Comparison of ENCODE assay signal across 10 mouse cellular contexts in genomic region chr15:95836646-95837434, GRCm38 (mm10). TPM values are rescaled to one million over a fixed set of nuclear protein-coding genes. Genes with fewer than 3 reads are reported as not detected.
DNase-seq lines count a peak whose midpoint lies in the region; ATAC-seq and TF ChIP-seq lines count a peak whose summit lies in the region.
"Had no signal": no experiment of that assay in that cellular context is flagged by ENCODE, and none has a peak within 500 bp of the region (broad histone marks: within the 10 kb centered on the region; RNA-seq: fewer than 3 reads in every experiment).

No protein-coding gene starts in this region.

- peak overlapping the region; percentile 49 for H3K4me3 ChIP-seq in gastrocnemius, adult 2 months
- H3K4me3 ChIP-seq in layer of hippocampus, adult 2 months, result no peak overlapping the region
- no peak overlapping the region for H3K4me3 ChIP-seq in embryonic facial prominence, embryonic 10.5 days
- no peak overlapping the region for H3K4me3 ChIP-seq in lung, postnatal 0 days (ENCODE audit: low read depth, low read length)

- H3K4me1 ChIP-seq in embryonic facial prominence, embryonic 10.5 days, result peaks cover 43% of the 10 kb centered on the region
- H3K4me1 ChIP-seq in lung, postnatal 0 days (ENCODE audit: insufficient read depth, low read depth, low read length), result peaks cover 13% of the 10 kb centered on the region; the same call in 1 of the 2 replicates

- H3K4me2 ChIP-seq in lung, postnatal 0 days (replicated peaks; ENCODE audit: low read depth, low read length), result no peak overlapping the region

- H3K27ac ChIP-seq in gastrocnemius, adult 2 months, result peak overlapping the region; percentile 93
- no peak overlapping the region for H3K27ac ChIP-seq in layer of hippocampus, adult 2 months
- 0 out of 2 replicates have a peak overlapping the region, but pooled peaks have one; percentile 1 for H3K27ac ChIP-seq in embryonic facial prominence, embryonic 10.5 days (replicated peaks)
- 0 out of 2 replicates have a peak overlapping the region, but pooled peaks have one; percentile 1 for H3K27ac ChIP-seq in lung, postnatal 0 days (ENCODE audit: low read length)

- H3K9me3 ChIP-seq in embryonic facial prominence, embryonic 10.5 days, result no peaks in the 10 kb centered on the region
- no peaks in the 10 kb centered on the region for H3K9me3 ChIP-seq in lung, postnatal 0 days (ENCODE audit: low read length)

- no peaks in the 10 kb centered on the region for H3K36me3 ChIP-seq in embryonic facial prominence, embryonic 10.5 days (replicated peaks)
- H3K36me3 ChIP-seq in lung, postnatal 0 days (ENCODE audit: insufficient read depth, low read length), result no peaks in the 10 kb centered on the region

- no peak overlapping the region for H3K9ac ChIP-seq in lung, postnatal 0 days (replicated peaks; ENCODE audit: low read depth)

- intact Hi-C loops in gastrocnemius, adult 2 months (cut with DNase I), result no loop called here
- intact Hi-C loops in gastrocnemius, postnatal 36 days (cut with DNase I), result loop anchor here (5.0 kb wide), 1 partner anchor 45 kb away; the partner anchor contains the start of gene Ano6

- no peaks in the 10 kb centered on the region for H3K27me3 ChIP-seq in embryonic facial prominence, embryonic 10.5 days (replicated peaks; ENCODE audit: low read depth, poor library complexity, severe bottlenecking)
- no peaks in the 10 kb centered on the region for H3K27me3 ChIP-seq in lung, postnatal 0 days (replicated peaks; ENCODE audit: insufficient read depth, low read length)

- no peak; the same call in 1 of the 2 replicates for TF ChIP-seq CTCF in gastrocnemius, adult 2 months (IDR thresholded peaks at IDR 0.05)
- TF ChIP-seq CTCF in layer of hippocampus, adult 2 months (conservative IDR thresholded peaks at IDR 0.05), result 0 out of 2 replicates have a peak, but pooled peaks have one; percentile 7
- TF ChIP-seq CTCF in lung, postnatal 0 days (IDR thresholded peaks at IDR 0.05), result no peak

- TF ChIP-seq EP300 in lung, postnatal 0 days (IDR thresholded peaks at IDR 0.05), result no peak

- 70% methylated on average over 13 of the region's 13 CpGs for WGBS in embryonic facial prominence, embryonic 10.5 days
- WGBS in lung, postnatal 0 days, result 33% methylated on average over 13 of the region's 13 CpGs

- DNase-seq in gastrocnemius, adult 2 months, result peak; percentile 59
- DNase-seq in gastrocnemius, postnatal 36 days, result no peak
- no peak for DNase-seq in layer of hippocampus, adult 2 months (ENCODE audit: low spot score in 2 of 2)
- DNase-seq in layer of hippocampus, postnatal 36 days, result no peak
- no peak for DNase-seq in embryonic facial prominence, embryonic 10.5 days (ENCODE audit: low spot score)
- peak; percentile 58 for DNase-seq in lung, postnatal 0 days (ENCODE audit: low spot score)
- DNase-seq in adrenal gland, postnatal 14 days, result no peak
- DNase-seq: adrenal gland, adult 8-10 months; cerebellum, postnatal 10 days had no signal

- ATAC-seq in lung, postnatal 0 days, result peak; percentile 63
- no peak for ATAC-seq in CD4-positive, CD25-positive, alpha-beta regulatory T cell, adult 4 months

RNA-seq across cellular contexts. Expression of gene Ano6, which starts 46.2 kb away (rescaled TPM):
- 10 to 100 TPM; 48.6 to 51.2 TPM for total RNA-seq in gastrocnemius, adult 2 months (2021)
- 10 to 100 TPM; 36.1 to 37.1 TPM for total RNA-seq in gastrocnemius, postnatal 36 days (2021)
- 10 to 100 TPM; 26.9 to 32.4 TPM for total RNA-seq in layer of hippocampus, adult 2 months (2021)
- total RNA-seq in layer of hippocampus, postnatal 36 days (2021), result 10 to 100 TPM; 26.7 TPM
- polyA plus RNA-seq in embryonic facial prominence, embryonic 10.5 days (2016; fragmentation: Nextera tagmentation; extraction: Ambion mirVana), result 40.5 and 41.6 TPM in 2 replicates
- 37.5 and 38.9 TPM in 2 replicates for polyA plus RNA-seq in lung, postnatal 0 days (2015; fragmentation: Nextera tagmentation; extraction: Ambion mirVana)
- polyA plus RNA-seq in CD4-positive, CD25-positive, alpha-beta regulatory T cell, adult 4 months (2017; shearing (Covaris generic)), result 10 to 100 TPM; 34.8 to 54.6 TPM
- 57.2 and 69.4 TPM in 2 replicates for total RNA-seq in adrenal gland, postnatal 14 days (2021)

Comparison
In these comparisons a context has a peak if more than half of its experiments do, and no peak if none do; other contexts are left out.
1. DNase-seq: peak in gastrocnemius, adult 2 months (single experiment) and lung, postnatal 0 days (single experiment); none in gastrocnemius, postnatal 36 days (0 of 2), layer of hippocampus, adult 2 months (0 of 2), layer of hippocampus, postnatal 36 days (0 of 2), embryonic facial prominence, embryonic 10.5 days (single experiment) and adrenal gland, postnatal 14 days (single experiment).